Mouse (Mus musculus) liver, embryonic 14.5 days (tissue): ENCODE measurements around the gene Kcnq2.

Source experiments
- CTCF ChIP-seq: IDR thresholded peaks from 2 replicates; pipeline ENCODE4 v1.5.1; 2016; ENCODE audit warnings: antibody characterized with exemption, low read depth, control low read depth
- EP300 ChIP-seq: IDR thresholded peaks from 2 replicates; pipeline ENCODE4 v1.6.1; 2016; ENCODE audit warnings: antibody characterized with exemption, low read depth

- no peak for TF ChIP-seq CTCF
- TF ChIP-seq EP300, result no peak
These were observed 24.7 kb upstream of the Kcnq2 start for GRCm38 (mm10) chr2:181159771-181160170.
